Mouse (Mus musculus) stomach, postnatal 0 days (tissue): ENCODE data around the gene Rundc1.
A peak's percentile ranks its signal among the peaks of the same experiment; 100 is the strongest.

Experiments
- CTCF ChIP-seq: IDR thresholded peaks from 2 replicates; pipeline ENCODE4 v1.5.1; 2016; ENCODE audit warnings: antibody characterized with exemption, low read depth, mild to moderate bottlenecking, moderate library complexity
- EP300 ChIP-seq: optimal IDR thresholded peaks from 2 replicates; pipeline ENCODE3; 2016; ENCODE audit warnings: antibody characterized with exemption

- peak; percentile 51 for TF ChIP-seq CTCF
- TF ChIP-seq EP300, result no peak
These were observed 25.5 kb downstream of the Rundc1 start for GRCm38 (mm10) chr11:101450394-101450793.
